Comparison of ENCODE assay signal across 21 mouse cellular contexts in the genomic region with DNA sequence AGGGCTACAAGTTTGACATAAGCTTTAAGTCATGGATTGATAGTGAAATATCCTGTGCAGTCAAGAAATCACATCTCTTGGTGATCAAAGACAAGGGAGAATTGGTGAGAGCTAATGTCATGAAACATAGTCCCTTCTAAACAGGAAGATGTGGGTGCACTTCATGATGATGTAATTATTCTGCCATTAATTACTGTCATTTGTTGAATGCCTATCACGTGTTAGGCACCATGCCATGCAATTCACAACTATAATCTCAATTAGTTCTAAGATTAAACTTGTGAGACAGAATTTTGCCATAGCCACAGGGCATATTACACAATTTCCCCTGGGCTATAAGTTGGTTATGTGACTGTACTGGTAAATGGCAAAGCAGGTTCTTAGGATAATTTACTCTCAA. TPM values are rescaled to one million over a fixed set of nuclear protein-coding genes. Genes with fewer than 3 reads are reported as not detected.
"Had no signal": no experiment of that assay in that cellular context is flagged by ENCODE, and none has a peak within 500 bp of the region (broad histone marks: within the 10 kb centered on the region; RNA-seq: fewer than 3 reads in every experiment).

No protein-coding gene starts in this region.

- DNase-seq: kidney, adult 9 months; kidney, postnatal 14 days; kidney, postnatal 4 days; liver; liver, embryonic 13.5 days; lung, adult 2 months; lung, postnatal 14 days; lung, postnatal 4 days; right cerebral cortex, postnatal 4 days; thymus, adult 2 months; thymus, postnatal 14 days; thymus, postnatal 4 days had no signal

- ATAC-seq: midbrain, embryonic 16.5 days had no signal

RNA-seq across cellular contexts. Expression of a gene that starts 28.2 kb away (rescaled TPM):
- total RNA-seq: layer of hippocampus, adult 18-20 months; layer of hippocampus, postnatal 14 days; left cerebral cortex, adult 8-10 months; left cerebral cortex, postnatal 25 days had no signal
- polyA plus RNA-seq: kidney, embryonic 16.5 days; midbrain, embryonic 12.5 days; midbrain, embryonic 16.5 days; neural tube, embryonic 11.5 days; neural tube, embryonic 14.5 days had no signal
